Mouse (Mus musculus) brown adipose tissue, adult 24 weeks (tissue): ENCODE measurements around the gene Sash3. TPM values are rescaled to one million over a fixed set of nuclear protein-coding genes. Genes with fewer than 3 reads are reported as not detected.

Experiments used
- H3K27ac ChIP-seq: fragments of 200-500 bp; replicated peaks from 2 replicates; pipeline ENCODE4 v1.5.1; 2012; ENCODE audit warnings: low read depth, mild to moderate bottlenecking, low read length
- H3K4me1 ChIP-seq: fragments of 200-500 bp; 2 replicates; pipeline ENCODE4 v1.6.1; 2012; ENCODE audit warnings: low read length, mixed read lengths; ENCODE audit not compliant: control insufficient read depth, insufficient read depth, insufficient read length
- H3K4me3 ChIP-seq: fragments of 200-500 bp; 2 replicates; pipeline ENCODE4 v1.5.1; 2012; ENCODE audit warnings: low read depth, mild to moderate bottlenecking, low read length, moderate library complexity; ENCODE audit not compliant: insufficient read depth
- polyA plus RNA-seq: library from polyadenylated mRNA; stranded (reverse); fragments of >200 nt; gene quantifications from 2 replicates; pipeline ENCODE4 v1.2.4, GENCODE M21; 2012; ENCODE audit not compliant: missing spikeins, insufficient read depth, insufficient read length

The Sash3 gene
- 1.3 and 1.4 TPM in 2 replicates for polyA plus RNA-seq

- H3K4me1 ChIP-seq = peaks cover 2% of the 10 kb centered on the region; the same call in 1 of the 2 replicates
- peak within 1 kb of the TSS; percentile 37 for H3K27ac ChIP-seq
- H3K4me3 ChIP-seq = peak within 1 kb of the TSS; percentile 42
Observed at GRCm38 (mm10) chrX:48146262-48146661, at the start of gene Sash3. Gene Sash3, plus strand, starts transcription at chrX:48146436.

- no peak overlapping the region for H3K27ac ChIP-seq
- no peaks in the 10 kb centered on the region; the same call in 1 of the 2 replicates for H3K4me1 ChIP-seq
- H3K4me3 ChIP-seq = no peak overlapping the region
Observed at GRCm38 (mm10) chrX:48096580-48096979, 49.7 kb upstream of the Sash3 start.

- H3K4me1 ChIP-seq = no peaks in the 10 kb centered on the region
- H3K4me3 ChIP-seq = no peak overlapping the region
- no peak overlapping the region for H3K27ac ChIP-seq
Observed at GRCm38 (mm10) chrX:48098470-48099129, 47.6 kb upstream of the Sash3 start.

GRCm38 (mm10) chrX:48099871-48100270 lies 46.4 kb upstream of the Sash3 start:
- no peak overlapping the region for H3K4me3 ChIP-seq
- no peak overlapping the region for H3K27ac ChIP-seq
- no peaks in the 10 kb centered on the region for H3K4me1 ChIP-seq

GRCm38 (mm10) chrX:48103256-48103655 lies 43.0 kb upstream of the Sash3 start:
- no peak overlapping the region for H3K4me3 ChIP-seq
- no peaks in the 10 kb centered on the region for H3K4me1 ChIP-seq
- no peak overlapping the region for H3K27ac ChIP-seq

GRCm38 (mm10) chrX:48104736-48105441 lies 41.3 kb upstream of the Sash3 start:
- Histone ChIP-seq H3K4me3 (no peak overlapping the region), H3K27ac (0 out of 2 replicates have a peak overlapping the region, but pooled peaks have one; percentile 1), H3K4me1 (no peaks in the 10 kb centered on the region)

- no peaks in the 10 kb centered on the region for H3K4me1 ChIP-seq
- no peak overlapping the region for H3K4me3 ChIP-seq
- H3K27ac ChIP-seq = no peak overlapping the region
Observed at GRCm38 (mm10) chrX:48106226-48106625, 40.0 kb upstream of the Sash3 start.

- Histone ChIP-seq H3K4me1 (no peaks in the 10 kb centered on the region), H3K27ac (no peak within 1 kb of the TSS; the same call in 1 of the 2 replicates), H3K4me3 (no peak within 1 kb of the TSS)
Observed at GRCm38 (mm10) chrX:48108394-48109315, 37.6 kb upstream of the Sash3 start, which contains the start of gene Xpnpep2. Gene Xpnpep2, plus strand, starts transcription at chrX:48108725.

GRCm38 (mm10) chrX:48109316-48109655 lies 37.0 kb upstream of the Sash3 start:
- H3K4me3 ChIP-seq = no peak overlapping the region
- H3K4me1 ChIP-seq = no peaks in the 10 kb centered on the region
- H3K27ac ChIP-seq = no peak overlapping the region

GRCm38 (mm10) chrX:48119294-48119693 lies 26.9 kb upstream of the Sash3 start:
- Histone ChIP-seq H3K27ac (no peak overlapping the region), H3K4me3 (no peak overlapping the region), H3K4me1 (peaks cover 4% of the 10 kb centered on the region; the same call in 1 of the 2 replicates)

- Histone ChIP-seq H3K4me3 (no peak overlapping the region; the same call in 1 of the 2 replicates), H3K4me1 (peaks cover 3% of the 10 kb centered on the region; the same call in 1 of the 2 replicates), H3K27ac (no peak overlapping the region)
Observed at GRCm38 (mm10) chrX:48124132-48125071, 21.8 kb upstream of the Sash3 start.

- Histone ChIP-seq H3K4me1 (no peaks in the 10 kb centered on the region), H3K4me3 (no peak overlapping the region), H3K27ac (no peak overlapping the region)
Observed at GRCm38 (mm10) chrX:48126903-48127476, 19.2 kb upstream of the Sash3 start.

GRCm38 (mm10) chrX:48127502-48128218 lies 18.6 kb upstream of the Sash3 start:
- H3K4me3 ChIP-seq = no peak overlapping the region
- H3K27ac ChIP-seq = no peak overlapping the region
- no peaks in the 10 kb centered on the region for H3K4me1 ChIP-seq
